7 mouse cellular contexts compared by ENCODE assay signal in genomic region chr11:120378611-120379540, GRCm38 (mm10). TPM values are rescaled to one million over a fixed set of nuclear protein-coding genes. Genes with fewer than 3 reads are reported as not detected.
A peak's percentile ranks its signal among the peaks of the same experiment; 100 is the strongest.
DNase-seq lines count a peak whose midpoint lies in the region; ATAC-seq lines count a peak whose summit lies in the region.

Gene Faap100 (minus strand): TSS chr11:120378764.

- H3K4me2 ChIP-seq in embryonic facial prominence, embryonic 11.5 days (ENCODE audit: low read depth, low read length): peak within 1 kb of the TSS; percentile 95
- H3K4me2 ChIP-seq in midbrain, embryonic 13.5 days (replicated peaks): peak within 1 kb of the TSS; percentile 97

- WGBS in embryonic facial prominence, embryonic 11.5 days: 7% methylated on average over 54 of the region's 54 CpGs
- 8% methylated on average over 54 of the region's 54 CpGs for WGBS in limb, embryonic 10.5 days
- WGBS in midbrain, embryonic 13.5 days: 9% methylated on average over 54 of the region's 54 CpGs

- no peaks in the 10 kb centered on the region for H3K9me3 ChIP-seq in embryonic facial prominence, embryonic 11.5 days (replicated peaks; ENCODE audit: control insufficient read depth, low read length)
- H3K9me3 ChIP-seq in limb, embryonic 10.5 days (replicated peaks): no peaks in the 10 kb centered on the region
- H3K9me3 ChIP-seq in midbrain, embryonic 13.5 days: no peaks in the 10 kb centered on the region

- H3K9ac ChIP-seq in embryonic facial prominence, embryonic 11.5 days (replicated peaks; ENCODE audit: low read length): peak within 1 kb of the TSS; percentile 75
- peak within 1 kb of the TSS; percentile 89 for H3K9ac ChIP-seq in midbrain, embryonic 13.5 days (replicated peaks)

- H3K4me1 ChIP-seq in embryonic facial prominence, embryonic 11.5 days (ENCODE audit: control insufficient read depth, insufficient read depth, low read length): peaks cover 2% of the 10 kb centered on the region; the same call in 1 of the 2 replicates
- peaks cover 26% of the 10 kb centered on the region for H3K4me1 ChIP-seq in limb, embryonic 10.5 days
- peaks cover 31% of the 10 kb centered on the region for H3K4me1 ChIP-seq in midbrain, embryonic 13.5 days (replicated peaks)

- ATAC-seq in embryonic facial prominence, embryonic 11.5 days (replicated peaks; ENCODE audit: insufficient number of reproducible peaks, low FRiP score, low TSS enrichment, low read depth): peak; percentile 87
- ATAC-seq in granulocyte monocyte progenitor cell, adult 5-6 weeks (replicated peaks; ENCODE audit: poor library complexity, severe bottlenecking): peak; percentile 93
- peak; percentile 89 for ATAC-seq in midbrain, embryonic 13.5 days

- peak within 1 kb of the TSS; percentile 31; the same call in 1 of the 2 replicates for H3K27ac ChIP-seq in embryonic facial prominence, embryonic 11.5 days (replicated peaks; ENCODE audit: low read depth, low read length)
- peak within 1 kb of the TSS; percentile 86 for H3K27ac ChIP-seq in limb, embryonic 10.5 days
- H3K27ac ChIP-seq in midbrain, embryonic 13.5 days: peak within 1 kb of the TSS; percentile 81

- H3K36me3 ChIP-seq in embryonic facial prominence, embryonic 11.5 days (replicated peaks; ENCODE audit: control insufficient read depth, insufficient read depth, low read depth, low read length): peaks cover 12% of the 10 kb centered on the region
- peaks cover 76% of the 10 kb centered on the region for H3K36me3 ChIP-seq in limb, embryonic 10.5 days
- H3K36me3 ChIP-seq in midbrain, embryonic 13.5 days: peaks cover 70% of the 10 kb centered on the region

- H3K27me3 ChIP-seq in embryonic facial prominence, embryonic 11.5 days (ENCODE audit: control insufficient read depth, insufficient read depth, low read length): no peaks in the 10 kb centered on the region
- no peaks in the 10 kb centered on the region for H3K27me3 ChIP-seq in limb, embryonic 10.5 days (ENCODE audit: low read depth, poor library complexity, severe bottlenecking)
- no peaks in the 10 kb centered on the region for H3K27me3 ChIP-seq in midbrain, embryonic 13.5 days

- peak within 1 kb of the TSS; percentile 85 for H3K4me3 ChIP-seq in embryonic facial prominence, embryonic 11.5 days (ENCODE audit: low read depth, low read length)
- peak within 1 kb of the TSS; percentile 92 for H3K4me3 ChIP-seq in limb, embryonic 10.5 days
- H3K4me3 ChIP-seq in midbrain, embryonic 13.5 days (replicated peaks): peak within 1 kb of the TSS; percentile 88

- DNase-seq in adrenal gland, postnatal 14 days: peak; percentile 95
- DNase-seq in embryonic facial prominence, embryonic 11.5 days (ENCODE audit: low spot score): peak; percentile 95
- DNase-seq in kidney, adult 11 months: peak; percentile 93
- DNase-seq in limb, embryonic 10.5 days (ENCODE audit: low spot score): peak; percentile 90
- DNase-seq in spleen, adult 12 weeks (ENCODE audit: low spot score): peak; percentile 90

RNA-seq across cellular contexts. Expression of gene Faap100, which starts in this region (rescaled TPM):
- total RNA-seq in adrenal gland, postnatal 14 days (2021): 18.7 and 24.6 TPM in 2 replicates
- polyA plus RNA-seq in embryonic facial prominence, embryonic 11.5 days (2014; fragmentation: Nextera tagmentation; extraction: Ambion mirVana): 20.5 and 24.2 TPM in 2 replicates
- total RNA-seq in granulocyte monocyte progenitor cell, adult 5-6 weeks (2014; fragmentation: Nextera tagmentation): 8.3 and 13.2 TPM in 2 replicates
- 12.9 and 18.8 TPM in 2 replicates for total RNA-seq in granulocyte monocyte progenitor cell, adult 5-6 weeks (2017)
- polyA plus RNA-seq in limb, embryonic 10.5 days (2016; fragmentation: Nextera tagmentation; extraction: Ambion mirVana): 34.2 and 40.6 TPM in 2 replicates
- 80.9 and 81.1 TPM in 2 replicates for polyA plus RNA-seq in midbrain, embryonic 13.5 days (2015; fragmentation: Nextera tagmentation; extraction: Ambion mirVana)

Comparison
In these comparisons a context has a peak if more than half of its experiments do, and no peak if none do; other contexts are left out.
1. Peak in every context shown above with its lines: DNase-seq, ATAC-seq, H3K4me3 ChIP-seq and H3K27ac ChIP-seq.
2. H3K27ac ChIP-seq: peak in every context shown above with its lines; median percentile 86 in limb, embryonic 10.5 days; 81 in midbrain, embryonic 13.5 days; 31 in embryonic facial prominence, embryonic 11.5 days.